10 mouse cellular contexts compared by ENCODE assay signal in the genomic region with DNA sequence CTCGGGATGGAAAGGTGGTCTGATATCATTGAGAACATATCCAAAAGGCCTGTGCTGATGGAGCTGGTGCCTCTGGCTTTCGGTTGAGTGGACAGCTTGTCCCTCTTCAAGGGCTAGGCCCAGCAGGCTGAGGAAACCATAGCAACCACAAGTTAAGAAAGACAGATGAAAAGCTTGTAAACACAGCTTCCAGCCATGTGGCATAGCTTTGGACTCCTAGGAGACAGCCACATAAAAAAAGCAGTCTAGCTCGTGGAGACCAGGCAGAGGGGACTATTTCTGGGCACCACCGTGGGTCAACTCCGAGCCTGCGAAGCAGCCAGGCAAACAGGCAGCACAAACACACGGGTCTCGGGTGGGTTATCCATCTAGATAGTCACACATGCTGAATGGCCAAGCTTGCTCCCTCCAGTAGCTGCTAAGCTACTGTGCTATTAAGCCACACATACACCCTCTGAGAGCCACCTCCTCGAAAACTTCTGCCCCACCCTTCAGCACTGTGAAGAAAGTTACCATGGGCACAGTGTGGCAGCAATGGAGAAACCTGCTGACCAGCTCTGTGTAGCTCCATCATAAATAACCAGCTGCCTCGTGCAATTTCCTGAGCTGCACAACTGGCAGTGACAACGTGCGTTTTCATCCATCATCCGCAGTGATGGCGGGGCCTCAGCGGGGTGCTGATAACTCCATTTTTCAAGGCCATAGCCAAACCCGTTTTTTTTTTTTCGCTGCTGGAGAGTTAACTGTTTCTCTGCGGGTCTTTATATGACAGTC. TPM values are rescaled to one million over a fixed set of nuclear protein-coding genes. Genes with fewer than 3 reads are reported as not detected.
DNase-seq lines count a peak whose midpoint lies in the region; ATAC-seq and TF ChIP-seq lines count a peak whose summit lies in the region.
"Had no signal": no experiment of that assay in that cellular context is flagged by ENCODE, and none has a peak within 500 bp of the region (broad histone marks: within the 10 kb centered on the region; RNA-seq: fewer than 3 reads in every experiment).

No protein-coding gene starts in this region.

- ATAC-seq in kidney, embryonic 16.5 days (ENCODE audit: low FRiP score, low TSS enrichment), result peak; percentile 55; the same call in 1 of the 2 replicates
- ATAC-seq in hindbrain, embryonic 13.5 days (ENCODE audit: low FRiP score), result peak; percentile 84
- peak; percentile 46 for ATAC-seq in limb, embryonic 14.5 days (ENCODE audit: low FRiP score, low read depth)
- ATAC-seq in monocyte, adult 5-6 weeks (replicated peaks; ENCODE audit: insufficient number of reproducible peaks, low FRiP score, low TSS enrichment, poor library complexity, severe bottlenecking), result no peak

- WGBS in kidney, embryonic 16.5 days, result 34% methylated on average over 18 of the region's 18 CpGs
- 8% methylated on average over 18 of the region's 18 CpGs for WGBS in hindbrain, embryonic 13.5 days
- 20% methylated on average over 18 of the region's 18 CpGs for WGBS in limb, embryonic 14.5 days

- no peak overlapping the region for H3K4me2 ChIP-seq in kidney, embryonic 16.5 days (replicated peaks; ENCODE audit: low read depth, low read length)
- peak overlapping the region; percentile 37 for H3K4me2 ChIP-seq in hindbrain, embryonic 13.5 days
- H3K4me2 ChIP-seq in limb, embryonic 14.5 days (replicated peaks; ENCODE audit: low read depth, low read length, severe bottlenecking), result 0 out of 2 replicates have a peak overlapping the region, but pooled peaks have one; percentile 4
- H3K4me2 ChIP-seq: heart, embryonic 15.5 days had no signal

- no peak for DNase-seq in kidney, adult 8-10 months
- peak; percentile 63 for DNase-seq in embryo, embryonic 11.5 days (ENCODE audit: low read depth, low spot score)
- DNase-seq in limb, embryonic 14.5 days (ENCODE audit: low spot score), result peak; percentile 32
- DNase-seq in right cerebral cortex, adult 18-20 months, result peak; percentile 29
- no peak for DNase-seq in gastrocnemius, adult 8-10 months (ENCODE audit: low spot score in 2 of 2)

- H3K9me3 ChIP-seq in kidney, embryonic 16.5 days (ENCODE audit: low read length), result no peaks in the 10 kb centered on the region
- H3K9me3 ChIP-seq in hindbrain, embryonic 13.5 days, result no peaks in the 10 kb centered on the region
- H3K9me3 ChIP-seq in limb, embryonic 14.5 days (ENCODE audit: control insufficient read depth, low read length), result no peaks in the 10 kb centered on the region
- H3K9me3 ChIP-seq: G1E; heart, embryonic 15.5 days had no signal

- H3K27ac ChIP-seq in kidney, embryonic 16.5 days (ENCODE audit: low read length), result no peak overlapping the region
- peak overlapping the region; percentile 88 for H3K27ac ChIP-seq in hindbrain, embryonic 13.5 days
- H3K27ac ChIP-seq in limb, embryonic 14.5 days (replicated peaks; ENCODE audit: low read depth, low read length), result 0 out of 2 replicates have a peak overlapping the region, but pooled peaks have one; percentile 16
- H3K27ac ChIP-seq: heart, embryonic 15.5 days had no signal

- H3K36me3 ChIP-seq in kidney, embryonic 16.5 days (ENCODE audit: insufficient read depth, low read length), result no peaks in the 10 kb centered on the region
- H3K36me3 ChIP-seq in hindbrain, embryonic 13.5 days, result no peaks in the 10 kb centered on the region
- no peaks in the 10 kb centered on the region for H3K36me3 ChIP-seq in limb, embryonic 14.5 days (ENCODE audit: control insufficient read depth, insufficient read depth, low read length)
- H3K36me3 ChIP-seq: G1E; heart, embryonic 15.5 days had no signal

- H3K27me3 ChIP-seq in kidney, embryonic 16.5 days (ENCODE audit: insufficient read depth, low read length), result no peaks in the 10 kb centered on the region
- no peaks in the 10 kb centered on the region for H3K27me3 ChIP-seq in hindbrain, embryonic 13.5 days
- H3K27me3 ChIP-seq in limb, embryonic 14.5 days (ENCODE audit: control insufficient read depth, insufficient read depth, low read length), result no peaks in the 10 kb centered on the region
- H3K27me3 ChIP-seq: heart, embryonic 15.5 days had no signal

- no peak overlapping the region for H3K9ac ChIP-seq in kidney, embryonic 16.5 days (replicated peaks; ENCODE audit: low read length)
- 0 out of 2 replicates have a peak overlapping the region, but pooled peaks have one; percentile 15 for H3K9ac ChIP-seq in hindbrain, embryonic 13.5 days
- H3K9ac ChIP-seq in limb, embryonic 14.5 days (ENCODE audit: low read depth, low read length, severe bottlenecking), result no peak overlapping the region
- H3K9ac ChIP-seq: heart, embryonic 15.5 days had no signal

- no peak overlapping the region for H3K4me3 ChIP-seq in kidney, embryonic 16.5 days (ENCODE audit: low read length)
- no peak overlapping the region for H3K4me3 ChIP-seq in hindbrain, embryonic 13.5 days
- no peak overlapping the region for H3K4me3 ChIP-seq in limb, embryonic 14.5 days (replicated peaks; ENCODE audit: low read length)
- H3K4me3 ChIP-seq: heart, embryonic 15.5 days had no signal

- peaks cover 19% of the 10 kb centered on the region for H3K4me1 ChIP-seq in kidney, embryonic 16.5 days (ENCODE audit: insufficient read depth, low read length)
- H3K4me1 ChIP-seq in hindbrain, embryonic 13.5 days (replicated peaks), result peaks cover 68% of the 10 kb centered on the region
- peaks cover 31% of the 10 kb centered on the region for H3K4me1 ChIP-seq in limb, embryonic 14.5 days (ENCODE audit: control insufficient read depth, insufficient read depth, low read length)

- no peak for TF ChIP-seq POLR2A in limb, embryonic 14.5 days (IDR thresholded peaks at IDR 0.05; ENCODE audit: borderline replicate concordance, extremely low read depth, insufficient read depth, insufficient read length)

RNA-seq across cellular contexts. Expression of gene Srgap3, which starts 26.0 kb away (rescaled TPM):
- polyA plus RNA-seq in kidney, embryonic 16.5 days (2015; fragmentation: Nextera tagmentation; extraction: Ambion mirVana), result 3.9 and 5.8 TPM in 2 replicates
- 37.5 and 42.3 TPM in 2 replicates for polyA plus RNA-seq in hindbrain, embryonic 13.5 days (2015; fragmentation: Nextera tagmentation; extraction: Ambion mirVana)
- polyA plus RNA-seq in limb, embryonic 14.5 days (2012; rRNA removed), result 14.3 and 15.9 TPM in 2 replicates
- 8.4 and 8.9 TPM in 2 replicates for polyA plus RNA-seq in limb, embryonic 14.5 days (2014; fragmentation: Nextera tagmentation; extraction: Ambion mirVana)
- 2.5 to 23.9 TPM (median 4.5 TPM) in 3 replicates for total RNA-seq in monocyte, adult 5-6 weeks (2017)
- total RNA-seq in gastrocnemius, adult 8-10 months (2022), result under 1 TPM; 0.27 to 0.67 (median 0.48) TPM
- polyA plus RNA-seq: G1E had no signal

Comparison
In these comparisons a context has a peak if more than half of its experiments do, and no peak if none do; other contexts are left out.
1. DNase-seq: peak in embryo, embryonic 11.5 days (single experiment), limb, embryonic 14.5 days (single experiment) and right cerebral cortex, adult 18-20 months (single experiment); none in kidney, adult 8-10 months (0 of 2) and gastrocnemius, adult 8-10 months (0 of 2).